Mouse (Mus musculus) bone marrow, adult 2 months (tissue): Measurements from ENCODE around the gene Cfb.

Source experiments
- CTCF ChIP-seq: fragments of 200-500 bp; IDR thresholded peaks from 2 replicates; pipeline ENCODE4 v1.5.1; 2011; ENCODE audit warnings: low read length, control low read depth; ENCODE audit not compliant: control insufficient read depth, insufficient read depth
- POLR2A ChIP-seq: fragments of 200-500 bp; IDR thresholded peaks from 2 replicates; pipeline ENCODE4 v1.6.1; 2011; ENCODE audit warnings: low read depth, mild to moderate bottlenecking, control low read depth, low read length, borderline replicate concordance; ENCODE audit not compliant: control insufficient read depth

GRCm38 (mm10) chr17:34894801-34895530 lies 32.6 kb upstream of the Cfb start:
- TF ChIP-seq CTCF (no peak), POLR2A (0 out of 2 replicates have a peak, but pooled peaks have one; percentile 40)
